Mouse (Mus musculus) heart, embryonic 13.5 days (tissue): ENCODE results near the gene Ccni. TPM values are rescaled to one million over a fixed set of nuclear protein-coding genes. Genes with fewer than 3 reads are reported as not detected.

Experiments used
- ATAC-seq: fragments of 200-750 bp; cut with Nextera tagmentation; 2 replicates; pipeline ENCODE4 v1.8.0; 2017; ENCODE audit warnings: moderate TSS enrichment; ENCODE audit not compliant: insufficient number of reproducible peaks, low FRiP score, low TSS enrichment; ENCODE audit errors: extremely low read depth
- H3K27ac ChIP-seq: fragments of 300-500 bp; sonication (generic); replicated peaks from 2 replicates; pipeline ENCODE4 v1.5.1; 2015; ENCODE audit warnings: moderate library complexity, mild to moderate bottlenecking, inconsistent platforms
- H3K27me3 ChIP-seq: fragments of 300-500 bp; sonication (generic); replicated peaks from 2 replicates; pipeline ENCODE4 v1.6.1; 2015; ENCODE audit warnings: mild to moderate bottlenecking, inconsistent platforms
- H3K36me3 ChIP-seq: fragments of 300-500 bp; sonication (generic); 2 replicates; pipeline ENCODE4 v1.6.1; 2015; ENCODE audit warnings: mild to moderate bottlenecking, inconsistent platforms
- H3K4me1 ChIP-seq: fragments of 300-500 bp; sonication (generic); 2 replicates; pipeline ENCODE4 v1.6.1; 2015; ENCODE audit warnings: inconsistent platforms
- H3K4me2 ChIP-seq: fragments of 300-500 bp; sonication (generic); 2 replicates; pipeline ENCODE4 v1.6.1; 2015; ENCODE audit warnings: inconsistent platforms, mild to moderate bottlenecking, moderate library complexity
- H3K4me3 ChIP-seq: fragments of 300-500 bp; sonication (generic); 2 replicates; pipeline ENCODE4 v1.5.1; 2015; ENCODE audit warnings: moderate library complexity, mild to moderate bottlenecking, inconsistent platforms
- H3K9ac ChIP-seq: fragments of 300-500 bp; sonication (generic); 2 replicates; pipeline ENCODE4 v1.6.1; 2015; ENCODE audit warnings: inconsistent platforms, mild to moderate bottlenecking, moderate library complexity
- H3K9me3 ChIP-seq: fragments of 300-500 bp; sonication (generic); 2 replicates; pipeline ENCODE4 v1.6.1; 2016; ENCODE audit warnings: inconsistent platforms
- WGBS: fragments of 180-500 bp; shearing (Covaris S2); methylation state at CpG from one replicate; pipeline ENCODE4 v1.1.7; 2015; ENCODE audit warnings: mixed read lengths; 5-methylcytosine and 5-hydroxymethylcytosine counted together
- polyA plus RNA-seq: library from polyadenylated mRNA; unstranded; fragments of >200 nt; fragmentation: Nextera tagmentation; extraction: Ambion mirVana; gene quantifications from 2 replicates; pipeline ENCODE4 v1.2.1, GENCODE M21; 2015

Ccni gene
- polyA plus RNA-seq, 1 experiment from 2014 or later: 83.2 TPM

GRCm38 (mm10) chr5:93190428-93190827 is 15.9 kb downstream of the Ccni start:
- Histone ChIP-seq H3K4me3 (no peak overlapping the region), H3K9ac (no peak overlapping the region), H3K36me3 (peaks cover 66% of the 10 kb centered on the region), H3K27ac (no peak overlapping the region), H3K4me1 (peaks cover 7% of the 10 kb centered on the region; the same call in 1 of the 2 replicates), H3K27me3 (no peaks in the 10 kb centered on the region), H3K4me2 (no peak overlapping the region), H3K9me3 (no peaks in the 10 kb centered on the region)
- 93% methylated on average over 5 of the region's 5 CpGs for WGBS
- no peak for ATAC-seq

GRCm38 (mm10) chr5:93189607-93190006 is 16.7 kb downstream of the Ccni start:
- ATAC-seq: no peak
- Histone ChIP-seq H3K9me3 (no peaks in the 10 kb centered on the region), H3K4me2 (no peak overlapping the region), H3K27ac (no peak overlapping the region), H3K9ac (no peak overlapping the region), H3K36me3 (peaks cover 71% of the 10 kb centered on the region), H3K4me3 (no peak overlapping the region), H3K4me1 (peaks cover 7% of the 10 kb centered on the region; the same call in 1 of the 2 replicates), H3K27me3 (no peaks in the 10 kb centered on the region)
- WGBS: 70% methylated on average over 3 of the region's 3 CpGs

- H3K4me2 ChIP-seq: no peak overlapping the region
- peaks cover 90% of the 10 kb centered on the region for H3K36me3 ChIP-seq
- no peaks in the 10 kb centered on the region for H3K27me3 ChIP-seq
- no peak for ATAC-seq
- H3K9ac ChIP-seq: no peak overlapping the region
- no peaks in the 10 kb centered on the region for H3K4me1 ChIP-seq
- H3K9me3 ChIP-seq: no peaks in the 10 kb centered on the region
- H3K27ac ChIP-seq: no peak overlapping the region
- H3K4me3 ChIP-seq: no peak overlapping the region
- WGBS: 88% methylated on average over 6 of the region's 6 CpGs
Measured at GRCm38 (mm10) chr5:93184548-93184947, 21.7 kb downstream of the Ccni start.

- H3K4me1 ChIP-seq: no peaks in the 10 kb centered on the region
- no peak overlapping the region for H3K9ac ChIP-seq
- peaks cover 91% of the 10 kb centered on the region for H3K36me3 ChIP-seq
- 82% methylated on average over 6 of the region's 6 CpGs for WGBS
- no peak for ATAC-seq
- no peak overlapping the region for H3K4me3 ChIP-seq
- no peak overlapping the region for H3K4me2 ChIP-seq
- H3K27me3 ChIP-seq: no peaks in the 10 kb centered on the region
- H3K9me3 ChIP-seq: no peaks in the 10 kb centered on the region
- H3K27ac ChIP-seq: no peak overlapping the region
Measured at GRCm38 (mm10) chr5:93183311-93183710, 23.0 kb downstream of the Ccni start.

- Histone ChIP-seq H3K4me3 (no peak overlapping the region), H3K4me2 (no peak overlapping the region), H3K27ac (no peak overlapping the region), H3K9ac (no peak overlapping the region), H3K9me3 (no peaks in the 10 kb centered on the region), H3K27me3 (no peaks in the 10 kb centered on the region), H3K36me3 (peaks cover 91% of the 10 kb centered on the region), H3K4me1 (no peaks in the 10 kb centered on the region)
- no peak for ATAC-seq
- 60% methylated on average over 2 of the region's 2 CpGs for WGBS
Measured at GRCm38 (mm10) chr5:93180252-93180651, 26.0 kb downstream of the Ccni start.

GRCm38 (mm10) chr5:93178616-93179015 is 27.7 kb downstream of the Ccni start:
- Histone ChIP-seq H3K27ac (no peak overlapping the region), H3K36me3 (peaks cover 92% of the 10 kb centered on the region), H3K9me3 (no peaks in the 10 kb centered on the region), H3K27me3 (no peaks in the 10 kb centered on the region), H3K4me2 (no peak overlapping the region), H3K4me1 (no peaks in the 10 kb centered on the region), H3K4me3 (no peak overlapping the region), H3K9ac (no peak overlapping the region)
- WGBS: 84% methylated on average over 6 of the region's 6 CpGs
- no peak for ATAC-seq

GRCm38 (mm10) chr5:93174675-93175074 is 31.6 kb downstream of the Ccni start:
- Histone ChIP-seq H3K4me2 (no peak overlapping the region), H3K36me3 (peaks cover 94% of the 10 kb centered on the region), H3K27me3 (no peaks in the 10 kb centered on the region), H3K4me3 (no peak overlapping the region), H3K9ac (no peak overlapping the region), H3K4me1 (peaks cover 14% of the 10 kb centered on the region), H3K27ac (no peak overlapping the region), H3K9me3 (no peaks in the 10 kb centered on the region)
- 82% methylated on average over 6 of the region's 6 CpGs for WGBS
- no peak for ATAC-seq

- no peaks in the 10 kb centered on the region for H3K27me3 ChIP-seq
- H3K4me3 ChIP-seq: no peak overlapping the region
- WGBS: 42% methylated on average over 6 of the region's 6 CpGs
- H3K4me2 ChIP-seq: peak overlapping the region; percentile 11; the same call in 1 of the 2 replicates
- ATAC-seq: peak; percentile 14; the same call in 1 of the 2 replicates
- H3K27ac ChIP-seq: 0 out of 2 replicates have a peak overlapping the region, but pooled peaks have one; percentile 20
- no peak overlapping the region for H3K9ac ChIP-seq
- H3K36me3 ChIP-seq: peaks cover 89% of the 10 kb centered on the region
- H3K9me3 ChIP-seq: no peaks in the 10 kb centered on the region
- peaks cover 14% of the 10 kb centered on the region for H3K4me1 ChIP-seq
Measured at GRCm38 (mm10) chr5:93172536-93172935, 33.8 kb downstream of the Ccni start.

- no peaks in the 10 kb centered on the region for H3K9me3 ChIP-seq
- H3K9ac ChIP-seq: no peak overlapping the region
- H3K4me1 ChIP-seq: peaks cover 14% of the 10 kb centered on the region
- H3K36me3 ChIP-seq: peaks cover 89% of the 10 kb centered on the region
- H3K27ac ChIP-seq: no peak overlapping the region
- no peak for ATAC-seq
- 96% methylated on average over 15 of the region's 15 CpGs for WGBS
- no peak overlapping the region for H3K4me2 ChIP-seq
- no peak overlapping the region for H3K4me3 ChIP-seq
- no peaks in the 10 kb centered on the region for H3K27me3 ChIP-seq
Measured at GRCm38 (mm10) chr5:93171420-93171819, 34.9 kb downstream of the Ccni start.

- H3K9ac ChIP-seq: no peak overlapping the region
- peaks cover 14% of the 10 kb centered on the region for H3K4me1 ChIP-seq
- no peak overlapping the region for H3K4me3 ChIP-seq
- no peaks in the 10 kb centered on the region for H3K9me3 ChIP-seq
- 90% methylated on average over 6 of the region's 6 CpGs for WGBS
- no peak for ATAC-seq
- no peaks in the 10 kb centered on the region for H3K27me3 ChIP-seq
- no peak overlapping the region for H3K27ac ChIP-seq
- H3K4me2 ChIP-seq: no peak overlapping the region
- H3K36me3 ChIP-seq: peaks cover 90% of the 10 kb centered on the region
Measured at GRCm38 (mm10) chr5:93168654-93169053, 37.6 kb downstream of the Ccni start.

GRCm38 (mm10) chr5:93167919-93168516 is 38.3 kb downstream of the Ccni start:
- Histone ChIP-seq H3K27me3 (no peaks in the 10 kb centered on the region), H3K27ac (no peak overlapping the region), H3K9ac (no peak overlapping the region), H3K4me3 (no peak overlapping the region), H3K9me3 (no peaks in the 10 kb centered on the region), H3K36me3 (peaks cover 88% of the 10 kb centered on the region), H3K4me2 (no peak overlapping the region), H3K4me1 (peaks cover 14% of the 10 kb centered on the region)
- whole genome bisulfite sequencing: 90% methylated on average over 11 of the region's 11 CpGs
- ATAC-seq: no peak

- Histone ChIP-seq H3K27me3 (no peaks in the 10 kb centered on the region), H3K4me1 (no peaks in the 10 kb centered on the region), H3K9me3 (no peaks in the 10 kb centered on the region), H3K4me3 (no peak overlapping the region), H3K9ac (no peak overlapping the region), H3K4me2 (no peak overlapping the region), H3K27ac (no peak overlapping the region), H3K36me3 (peaks cover 88% of the 10 kb centered on the region)
- no peak for ATAC-seq
- 79% methylated on average over 3 of the region's 3 CpGs for WGBS
Measured at GRCm38 (mm10) chr5:93163541-93163940, 42.8 kb downstream of the Ccni start.
